12 mouse cellular contexts compared by ENCODE assay signal in genomic region chr3:37728112-37729100, GRCm38 (mm10). TPM values are rescaled to one million over a fixed set of nuclear protein-coding genes. Genes with fewer than 3 reads are reported as not detected.
DNase-seq lines count a peak whose midpoint lies in the region; ATAC-seq and TF ChIP-seq lines count a peak whose summit lies in the region.
"Had no signal": no experiment of that assay in that cellular context is flagged by ENCODE, and none has a peak within 500 bp of the region (broad histone marks: within the 10 kb centered on the region; RNA-seq: fewer than 3 reads in every experiment).

No protein-coding gene starts in this region.

- no peaks in the 10 kb centered on the region for H3K36me3 ChIP-seq in forebrain, embryonic 10.5 days (replicated peaks)
- H3K36me3 ChIP-seq in forebrain, embryonic 13.5 days (ENCODE audit: poor library complexity, severe bottlenecking), result no peaks in the 10 kb centered on the region
- H3K36me3 ChIP-seq in liver, embryonic 15.5 days (replicated peaks), result no peaks in the 10 kb centered on the region
- no peaks in the 10 kb centered on the region for H3K36me3 ChIP-seq in liver, embryonic 11.5 days (ENCODE audit: control insufficient read depth, insufficient read depth, low read length)
- no peaks in the 10 kb centered on the region for H3K36me3 ChIP-seq in hindbrain, postnatal 0 days (ENCODE audit: insufficient read depth, low read length)
- H3K36me3 ChIP-seq in stomach, embryonic 16.5 days (ENCODE audit: control insufficient read depth, insufficient read depth, low read length), result no peaks in the 10 kb centered on the region
- H3K36me3 ChIP-seq: heart, embryonic 15.5 days; neural tube, embryonic 12.5 days had no signal

- 82% methylated on average over 9 of the region's 9 CpGs for WGBS in forebrain, embryonic 10.5 days
- WGBS in forebrain, embryonic 13.5 days, result 81% methylated on average over 9 of the region's 9 CpGs
- WGBS in liver, embryonic 15.5 days (ENCODE audit: insufficient replicate concordance), result 24% methylated on average over 9 of the region's 9 CpGs
- WGBS in liver, embryonic 11.5 days, result 54% methylated on average over 9 of the region's 9 CpGs
- 69% methylated on average over 9 of the region's 9 CpGs for WGBS in hindbrain, postnatal 0 days
- WGBS in stomach, embryonic 16.5 days, result 65% methylated on average over 9 of the region's 9 CpGs

- intact Hi-C loops in left cerebral cortex, postnatal 4 days (cut with DNase I), result loop anchor here (10.0 kb wide), 1 partner anchor 84 kb away; no protein-coding TSS in a partner anchor

- no peak overlapping the region for H3K9ac ChIP-seq in forebrain, embryonic 13.5 days
- H3K9ac ChIP-seq in liver, embryonic 15.5 days, result no peak overlapping the region
- no peak overlapping the region for H3K9ac ChIP-seq in liver, embryonic 11.5 days (ENCODE audit: low read depth, low read length)
- H3K9ac ChIP-seq in hindbrain, postnatal 0 days (replicated peaks; ENCODE audit: low read length), result no peak overlapping the region
- 0 out of 2 replicates have a peak overlapping the region, but pooled peaks have one; percentile 13 for H3K9ac ChIP-seq in stomach, embryonic 16.5 days (ENCODE audit: low read length)
- H3K9ac ChIP-seq: heart, embryonic 15.5 days; neural tube, embryonic 12.5 days had no signal

- no peak overlapping the region for H3K4me2 ChIP-seq in forebrain, embryonic 13.5 days
- no peak overlapping the region for H3K4me2 ChIP-seq in liver, embryonic 15.5 days
- no peak overlapping the region for H3K4me2 ChIP-seq in liver, embryonic 11.5 days
- no peak overlapping the region for H3K4me2 ChIP-seq in hindbrain, postnatal 0 days (ENCODE audit: low read depth, low read length)
- no peak overlapping the region for H3K4me2 ChIP-seq in stomach, embryonic 16.5 days (ENCODE audit: low read depth, low read length)
- H3K4me2 ChIP-seq: heart, embryonic 15.5 days; neural tube, embryonic 12.5 days had no signal

- H3K9me3 ChIP-seq in forebrain, embryonic 10.5 days, result no peaks in the 10 kb centered on the region
- H3K9me3 ChIP-seq in forebrain, embryonic 13.5 days (replicated peaks), result no peaks in the 10 kb centered on the region
- H3K9me3 ChIP-seq in liver, embryonic 15.5 days (replicated peaks), result no peaks in the 10 kb centered on the region
- no peaks in the 10 kb centered on the region for H3K9me3 ChIP-seq in liver, embryonic 11.5 days (ENCODE audit: control insufficient read depth, low read length)
- H3K9me3 ChIP-seq in hindbrain, postnatal 0 days (ENCODE audit: low read length), result no peaks in the 10 kb centered on the region
- H3K9me3 ChIP-seq in stomach, embryonic 16.5 days (replicated peaks; ENCODE audit: control insufficient read depth, low read length), result no peaks in the 10 kb centered on the region
- H3K9me3 ChIP-seq: heart, embryonic 15.5 days; neural tube, embryonic 12.5 days had no signal

- no peak overlapping the region for H3K4me3 ChIP-seq in forebrain, embryonic 10.5 days
- no peak overlapping the region for H3K4me3 ChIP-seq in forebrain, embryonic 13.5 days
- no peak overlapping the region for H3K4me3 ChIP-seq in liver, embryonic 15.5 days (replicated peaks)
- no peak overlapping the region for H3K4me3 ChIP-seq in liver, embryonic 11.5 days (ENCODE audit: low read depth, low read length)
- H3K4me3 ChIP-seq in hindbrain, postnatal 0 days (ENCODE audit: low read length), result no peak overlapping the region
- no peak overlapping the region for H3K4me3 ChIP-seq in stomach, embryonic 16.5 days (replicated peaks; ENCODE audit: low read length)
- H3K4me3 ChIP-seq: heart, embryonic 15.5 days; neural tube, embryonic 12.5 days had no signal

- no peak for ATAC-seq in forebrain, embryonic 13.5 days
- ATAC-seq in liver, embryonic 15.5 days (ENCODE audit: insufficient read depth), result no peak
- ATAC-seq in liver, embryonic 11.5 days (replicated peaks; ENCODE audit: low FRiP score), result no peak
- no peak for ATAC-seq in hindbrain, postnatal 0 days
- no peak for ATAC-seq in stomach, embryonic 16.5 days (ENCODE audit: insufficient read depth, low FRiP score)

- peaks cover 26% of the 10 kb centered on the region for H3K4me1 ChIP-seq in forebrain, embryonic 10.5 days
- H3K4me1 ChIP-seq in forebrain, embryonic 13.5 days, result peaks cover 23% of the 10 kb centered on the region
- peaks cover 30% of the 10 kb centered on the region for H3K4me1 ChIP-seq in liver, embryonic 15.5 days (replicated peaks)
- peaks cover 30% of the 10 kb centered on the region for H3K4me1 ChIP-seq in liver, embryonic 11.5 days (replicated peaks; ENCODE audit: control insufficient read depth, insufficient read depth, low read length)
- peaks cover 11% of the 10 kb centered on the region; the same call in 1 of the 2 replicates for H3K4me1 ChIP-seq in hindbrain, postnatal 0 days (ENCODE audit: insufficient read depth, low read length)
- peaks cover 31% of the 10 kb centered on the region for H3K4me1 ChIP-seq in stomach, embryonic 16.5 days (ENCODE audit: control insufficient read depth, insufficient read depth, low read length)

- H3K27ac ChIP-seq in forebrain, embryonic 10.5 days, result peak overlapping the region; percentile 1; the same call in 1 of the 2 replicates
- H3K27ac ChIP-seq in forebrain, embryonic 13.5 days, result no peak overlapping the region
- peak overlapping the region; percentile 48 for H3K27ac ChIP-seq in liver, embryonic 15.5 days (replicated peaks)
- no peak overlapping the region for H3K27ac ChIP-seq in liver, embryonic 11.5 days (ENCODE audit: low read depth, low read length)
- peak overlapping the region; percentile 16; the same call in 1 of the 2 replicates for H3K27ac ChIP-seq in hindbrain, postnatal 0 days
- peak overlapping the region; percentile 28; the same call in 1 of the 2 replicates for H3K27ac ChIP-seq in stomach, embryonic 16.5 days (ENCODE audit: low read length)
- H3K27ac ChIP-seq: macrophage; neural tube, embryonic 12.5 days had no signal

- TF ChIP-seq CTCF in hindbrain, postnatal 0 days (IDR thresholded peaks at IDR 0.05; ENCODE audit: low read depth), result no peak

- no peak for DNase-seq in forebrain, embryonic 10.5 days (ENCODE audit: extremely low spot score, low spot score)
- DNase-seq in liver, embryonic 11.5 days (ENCODE audit: low spot score), result no peak
- DNase-seq in hindbrain, postnatal 0 days (ENCODE audit: low spot score), result no peak
- DNase-seq in left cerebral cortex, postnatal 4 days, result no peak
- DNase-seq in testis, postnatal 14 days (ENCODE audit: low spot score), result no peak
- DNase-seq: layer of hippocampus, postnatal 36 days had no signal

- peaks cover 32% of the 10 kb centered on the region for H3K27me3 ChIP-seq in forebrain, embryonic 10.5 days (ENCODE audit: poor library complexity, severe bottlenecking)
- peaks cover 6% of the 10 kb centered on the region; the same call in 1 of the 2 replicates for H3K27me3 ChIP-seq in forebrain, embryonic 13.5 days
- peaks cover 26% of the 10 kb centered on the region for H3K27me3 ChIP-seq in liver, embryonic 15.5 days
- H3K27me3 ChIP-seq in liver, embryonic 11.5 days (replicated peaks; ENCODE audit: control insufficient read depth, insufficient read depth, low read length), result peaks cover 23% of the 10 kb centered on the region
- H3K27me3 ChIP-seq in hindbrain, postnatal 0 days (ENCODE audit: insufficient read depth, low read length), result no peaks in the 10 kb centered on the region
- no peaks in the 10 kb centered on the region for H3K27me3 ChIP-seq in stomach, embryonic 16.5 days (ENCODE audit: control insufficient read depth, insufficient read depth, low read length)

RNA-seq across cellular contexts. Expression of gene Gm5148, which starts 4.1 kb away (rescaled TPM):
- polyA plus RNA-seq in forebrain, embryonic 10.5 days (2016; fragmentation: Nextera tagmentation; extraction: Ambion mirVana), result 2.4 and 3.5 TPM in 2 replicates
- 5.2 and 5.3 TPM in 2 replicates for polyA plus RNA-seq in forebrain, embryonic 13.5 days (2015; fragmentation: Nextera tagmentation; extraction: Ambion mirVana)
- polyA plus RNA-seq in liver, embryonic 15.5 days (2015; fragmentation: Nextera tagmentation; extraction: Ambion mirVana), result 2.2 and 2.6 TPM in 2 replicates
- polyA plus RNA-seq in liver, embryonic 11.5 days (2014; fragmentation: Nextera tagmentation; extraction: Ambion mirVana), result 3.7 and 4.8 TPM in 2 replicates
- 8.7 and 10.5 TPM in 2 replicates for total RNA-seq in hindbrain, postnatal 0 days (2014; rRNA removed)
- polyA plus RNA-seq in hindbrain, postnatal 0 days (2015; fragmentation: Nextera tagmentation; extraction: Ambion mirVana), result 12.0 and 12.5 TPM in 2 replicates
- 5.5 and 6.3 TPM in 2 replicates for polyA plus RNA-seq in stomach, embryonic 16.5 days (2015; fragmentation: Nextera tagmentation; extraction: Ambion mirVana)
- 1 to 10 TPM; 1.5 to 2.8 TPM for total RNA-seq in left cerebral cortex, postnatal 4 days (2021)

Comparison
In these comparisons a context has a peak if more than half of its experiments do, and no peak if none do; other contexts are left out.
1. H3K27ac ChIP-seq: peak in forebrain, embryonic 10.5 days (single experiment), liver, embryonic 15.5 days (single experiment), hindbrain, postnatal 0 days (single experiment) and stomach, embryonic 16.5 days (single experiment); none in forebrain, embryonic 13.5 days (single experiment) and liver, embryonic 11.5 days (single experiment).